Comparison of ENCODE assay signal across 8 mouse cellular contexts in genomic region chr5:112324637-112325545, GRCm38 (mm10). TPM values are rescaled to one million over a fixed set of nuclear protein-coding genes. Genes with fewer than 3 reads are reported as not detected.
DNase-seq lines count a peak whose midpoint lies in the region; ATAC-seq lines count a peak whose summit lies in the region.

No protein-coding gene starts in this region.

- no peaks in the 10 kb centered on the region for H3K9me3 ChIP-seq in forebrain, embryonic 14.5 days (replicated peaks; ENCODE audit: control insufficient read depth, low read length)
- H3K9me3 ChIP-seq in intestine, embryonic 15.5 days = no peaks in the 10 kb centered on the region
- no peaks in the 10 kb centered on the region for H3K9me3 ChIP-seq in neural tube, embryonic 12.5 days

- H3K27ac ChIP-seq in forebrain, embryonic 14.5 days (ENCODE audit: low read depth, low read length) = no peak overlapping the region
- H3K27ac ChIP-seq in intestine, embryonic 15.5 days = peak overlapping the region; percentile 83
- H3K27ac ChIP-seq in neural tube, embryonic 12.5 days = no peak overlapping the region

- H3K4me3 ChIP-seq in forebrain, embryonic 14.5 days (ENCODE audit: low read depth, low read length) = no peak overlapping the region
- peak overlapping the region; percentile 92 for H3K4me3 ChIP-seq in intestine, embryonic 15.5 days (replicated peaks)
- H3K4me3 ChIP-seq in neural tube, embryonic 12.5 days = no peak overlapping the region

- peaks cover 5% of the 10 kb centered on the region for H3K4me1 ChIP-seq in forebrain, embryonic 14.5 days (ENCODE audit: control insufficient read depth, insufficient read depth, low read length)
- peaks cover 10% of the 10 kb centered on the region for H3K4me1 ChIP-seq in intestine, embryonic 15.5 days (replicated peaks)
- peaks cover 27% of the 10 kb centered on the region for H3K4me1 ChIP-seq in neural tube, embryonic 12.5 days

- no peak overlapping the region for H3K9ac ChIP-seq in forebrain, embryonic 14.5 days (ENCODE audit: low read length)
- no peak overlapping the region for H3K9ac ChIP-seq in intestine, embryonic 15.5 days
- no peak overlapping the region for H3K9ac ChIP-seq in neural tube, embryonic 12.5 days

- H3K4me2 ChIP-seq in forebrain, embryonic 14.5 days (ENCODE audit: low read length) = peak overlapping the region; percentile 70; the same call in 1 of the 2 replicates
- H3K4me2 ChIP-seq in intestine, embryonic 15.5 days (replicated peaks) = peak overlapping the region; percentile 60
- H3K4me2 ChIP-seq in neural tube, embryonic 12.5 days (replicated peaks) = peak overlapping the region; percentile 80

- 37% methylated on average over 24 of the region's 24 CpGs for WGBS in forebrain, embryonic 14.5 days
- WGBS in intestine, embryonic 15.5 days = 12% methylated on average over 24 of the region's 24 CpGs
- 27% methylated on average over 24 of the region's 24 CpGs for WGBS in neural tube, embryonic 12.5 days

- H3K27me3 ChIP-seq in forebrain, embryonic 14.5 days (replicated peaks; ENCODE audit: control insufficient read depth, insufficient read depth, low read length) = no peaks in the 10 kb centered on the region
- no peaks in the 10 kb centered on the region for H3K27me3 ChIP-seq in intestine, embryonic 15.5 days (replicated peaks)
- no peaks in the 10 kb centered on the region for H3K27me3 ChIP-seq in neural tube, embryonic 12.5 days (replicated peaks)

- H3K36me3 ChIP-seq in forebrain, embryonic 14.5 days (ENCODE audit: control insufficient read depth, insufficient read depth, low read length) = peaks cover 21% of the 10 kb centered on the region
- H3K36me3 ChIP-seq in intestine, embryonic 15.5 days = peaks cover 10% of the 10 kb centered on the region
- peaks cover 19% of the 10 kb centered on the region for H3K36me3 ChIP-seq in neural tube, embryonic 12.5 days

- DNase-seq in CD8-positive naive resting alpha-beta T cell, adult 2 months (ENCODE audit: low read depth in 2 of 2, low spot score in 2 of 2) = peak; percentile 45 to 62
- peak; percentile 79 for DNase-seq in adrenal gland, postnatal 14 days
- DNase-seq in forebrain, embryonic 14.5 days (ENCODE audit: low spot score) = peak; percentile 27
- peak; percentile 64 to 73 for DNase-seq in lung, adult 18-20 months
- DNase-seq in cerebellum, postnatal 14 days = no peak
- no peak for DNase-seq in left cerebral cortex, adult 11 months (ENCODE audit: low spot score)

- no peak for ATAC-seq in forebrain, embryonic 14.5 days
- ATAC-seq in intestine, embryonic 15.5 days = peak; percentile 81
- ATAC-seq in neural tube, embryonic 12.5 days (ENCODE audit: low FRiP score, low read depth) = peak; percentile 60; the same call in 1 of the 2 replicates

RNA-seq across cellular contexts. Expression of gene Tfip11, which starts 1.3 kb away (rescaled TPM):
- total RNA-seq in adrenal gland, postnatal 14 days (2021) = 33.0 and 35.2 TPM in 2 replicates
- 19.0 and 25.2 TPM in 2 replicates for polyA plus RNA-seq in forebrain, embryonic 14.5 days (2014; fragmentation: Nextera tagmentation; extraction: Ambion mirVana)
- 25.5 and 26.2 TPM in 2 replicates for polyA plus RNA-seq in intestine, embryonic 15.5 days (2015; fragmentation: Nextera tagmentation; extraction: Ambion mirVana)
- 38.8 and 40.3 TPM in 2 replicates for polyA plus RNA-seq in neural tube, embryonic 12.5 days (2016; fragmentation: Nextera tagmentation; extraction: Ambion mirVana)

RNA-seq across cellular contexts. Expression of gene Srrd, which starts 17.9 kb away (rescaled TPM):
- total RNA-seq in adrenal gland, postnatal 14 days (2021) = 23.7 and 41.2 TPM in 2 replicates
- polyA plus RNA-seq in forebrain, embryonic 14.5 days (2014; fragmentation: Nextera tagmentation; extraction: Ambion mirVana) = 49.1 and 58.8 TPM in 2 replicates
- polyA plus RNA-seq in intestine, embryonic 15.5 days (2015; fragmentation: Nextera tagmentation; extraction: Ambion mirVana) = 32.2 and 35.4 TPM in 2 replicates
- polyA plus RNA-seq in neural tube, embryonic 12.5 days (2016; fragmentation: Nextera tagmentation; extraction: Ambion mirVana) = 59.5 and 60.2 TPM in 2 replicates

RNA-seq across cellular contexts. Expression of gene Hps4, which starts 18.0 kb away (rescaled TPM):
- 27.7 and 40.5 TPM in 2 replicates for total RNA-seq in adrenal gland, postnatal 14 days (2021)
- 26.2 and 27.0 TPM in 2 replicates for polyA plus RNA-seq in forebrain, embryonic 14.5 days (2014; fragmentation: Nextera tagmentation; extraction: Ambion mirVana)
- polyA plus RNA-seq in intestine, embryonic 15.5 days (2015; fragmentation: Nextera tagmentation; extraction: Ambion mirVana) = 38.7 and 41.8 TPM in 2 replicates
- polyA plus RNA-seq in neural tube, embryonic 12.5 days (2016; fragmentation: Nextera tagmentation; extraction: Ambion mirVana) = 36.1 and 38.4 TPM in 2 replicates

RNA-seq across cellular contexts. Expression of gene Gm6583, which starts 30.9 kb away (rescaled TPM):
- not detected in 2 replicates for total RNA-seq in adrenal gland, postnatal 14 days (2021)
- polyA plus RNA-seq in forebrain, embryonic 14.5 days (2014; fragmentation: Nextera tagmentation; extraction: Ambion mirVana) = 0.08 and 0.10 TPM in 2 replicates
- polyA plus RNA-seq in intestine, embryonic 15.5 days (2015; fragmentation: Nextera tagmentation; extraction: Ambion mirVana) = 0.16 and 0.23 TPM in 2 replicates
- 0.20 and 0.28 TPM in 2 replicates for polyA plus RNA-seq in neural tube, embryonic 12.5 days (2016; fragmentation: Nextera tagmentation; extraction: Ambion mirVana)

RNA-seq across cellular contexts. Expression of gene Tpst2, which starts 48.4 kb away (rescaled TPM):
- total RNA-seq in adrenal gland, postnatal 14 days (2021) = 161 and 186 TPM in 2 replicates
- polyA plus RNA-seq in forebrain, embryonic 14.5 days (2014; fragmentation: Nextera tagmentation; extraction: Ambion mirVana) = 29.5 and 30.6 TPM in 2 replicates
- polyA plus RNA-seq in intestine, embryonic 15.5 days (2015; fragmentation: Nextera tagmentation; extraction: Ambion mirVana) = 43.1 and 45.3 TPM in 2 replicates
- 28.7 and 35.4 TPM in 2 replicates for polyA plus RNA-seq in neural tube, embryonic 12.5 days (2016; fragmentation: Nextera tagmentation; extraction: Ambion mirVana)

Comparison
In these comparisons a context has a peak if more than half of its experiments do, and no peak if none do; other contexts are left out.
1. DNase-seq: peak in CD8-positive naive resting alpha-beta T cell, adult 2 months (2 of 2), adrenal gland, postnatal 14 days (single experiment), forebrain, embryonic 14.5 days (single experiment) and lung, adult 18-20 months (2 of 2); none in cerebellum, postnatal 14 days (0 of 2) and left cerebral cortex, adult 11 months (single experiment).
2. Peak in every context shown above with its lines, with median percentiles within 50 percentile points of each other: H3K4me2 ChIP-seq.